Mouse (Mus musculus): ENCODE data around the gene Glra2. TPM values are rescaled to one million over a fixed set of nuclear protein-coding genes. Genes with fewer than 3 reads are reported as not detected.

Gene Glra2
- not detected for polyA plus RNA-seq (2014; fragmentation: Illumina TruSeq; extraction: RNeasy Lipid Tissue Mini Kit (QIAGEN cat#74804); ENCODE audit: low replicate concordance)

GRCm38 (mm10) chrX:165326939-165327698 lies at the start of gene Glra2:
Glra2 (minus strand) TSS chrX:165327393.

